Mouse (Mus musculus): ENCODE results near the gene Mt4.

- TF ChIP-seq CHD2 (IDR thresholded peaks at IDR 0.05; ENCODE audit: low read depth, low read length) (no peak), ZC3H11A (IDR thresholded peaks at IDR 0.05; ENCODE audit: borderline replicate concordance, low read depth, low read length) (no peak), MAFK (IDR thresholded peaks at IDR 0.05; ENCODE audit: insufficient read depth, low read depth, low read length) (peak; percentile 70), ZNF384 (IDR thresholded peaks at IDR 0.05; ENCODE audit: low read depth, low read length) (no peak)
Measured at GRCm38 (mm10) chr8:94172075-94172808, 35.2 kb downstream of the Mt4 start, which contains the start of gene Mt2.

Measured in ES-E14 (cell line).